Mouse (Mus musculus): ENCODE data around the gene Ptpn14.

Ptpn14 gene

DNA sequence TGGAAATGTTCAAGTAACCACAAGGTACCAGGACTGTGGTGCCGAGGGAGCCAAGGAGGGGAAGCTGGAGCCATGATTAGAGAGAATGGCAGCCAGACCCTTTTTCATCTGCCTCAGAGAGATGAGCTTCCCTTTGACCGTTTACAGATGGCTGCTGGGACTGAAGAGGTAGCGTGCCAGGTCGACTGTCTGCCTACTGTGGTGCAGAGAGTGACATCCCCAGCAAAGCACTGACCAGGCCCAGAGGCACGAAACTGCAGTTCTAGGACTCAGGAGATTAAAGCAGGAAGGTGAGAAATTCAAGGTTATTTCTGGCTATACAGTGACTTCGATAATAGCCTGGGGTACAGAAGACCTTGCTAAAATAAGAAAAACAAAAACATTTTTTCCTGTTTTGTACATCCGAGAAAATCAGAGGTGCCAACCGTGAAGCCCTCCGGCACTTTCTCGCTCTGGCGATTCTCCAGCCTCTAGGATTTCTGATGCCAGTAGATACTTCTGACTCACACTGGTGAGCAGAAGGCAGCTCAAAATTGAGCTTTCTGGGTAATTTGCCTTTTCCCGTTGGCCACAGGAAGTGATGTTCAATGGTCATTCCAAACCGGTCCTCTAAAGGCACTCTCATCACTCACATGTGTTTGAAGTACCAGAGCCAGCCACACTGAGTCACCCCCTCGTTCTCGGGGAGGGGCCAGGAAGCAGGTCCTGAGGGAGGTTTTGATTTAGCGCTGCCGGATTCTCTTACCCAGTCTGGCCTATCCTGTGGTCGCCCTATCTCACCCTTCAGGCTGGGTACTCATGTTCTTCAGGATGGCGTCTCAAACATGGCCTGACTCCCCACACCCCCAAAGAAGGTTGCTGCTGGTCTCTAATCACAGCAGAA lies 11.9 kb upstream of the Ptpn14 start:
- DNase-seq (ENCODE audit: extremely low read depth, insufficient read length, low spot score): peak; percentile 84

DNA sequence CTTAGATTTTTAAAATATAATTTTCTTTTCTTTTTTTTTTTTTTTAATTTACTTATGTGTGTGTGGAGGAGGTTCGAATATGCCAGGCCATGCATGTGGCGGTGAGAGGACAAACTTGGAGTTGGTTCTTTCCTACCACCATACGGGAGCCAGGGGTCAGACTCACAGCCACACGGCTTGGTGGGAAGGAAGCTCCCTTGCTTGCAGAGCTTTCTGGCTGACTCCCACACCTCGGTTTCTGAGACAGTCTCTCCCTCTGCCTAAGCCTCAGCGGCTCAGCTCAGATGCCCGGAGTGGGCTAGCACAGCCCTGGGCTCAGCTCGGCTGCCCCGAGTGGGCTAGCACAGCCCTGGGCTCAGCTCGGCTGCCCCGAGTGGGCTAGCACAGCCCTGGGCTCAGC lies 10.5 kb upstream of the Ptpn14 start:
- no peak for DNase-seq (ENCODE audit: extremely low read depth, insufficient read length, low spot score)

- no peak for DNase-seq (ENCODE audit: extremely low read depth, insufficient read length, low spot score)
These were observed 9.5 kb upstream of the Ptpn14 start for GRCm38 (mm10) chr1:189718600-189718999.

DNA sequence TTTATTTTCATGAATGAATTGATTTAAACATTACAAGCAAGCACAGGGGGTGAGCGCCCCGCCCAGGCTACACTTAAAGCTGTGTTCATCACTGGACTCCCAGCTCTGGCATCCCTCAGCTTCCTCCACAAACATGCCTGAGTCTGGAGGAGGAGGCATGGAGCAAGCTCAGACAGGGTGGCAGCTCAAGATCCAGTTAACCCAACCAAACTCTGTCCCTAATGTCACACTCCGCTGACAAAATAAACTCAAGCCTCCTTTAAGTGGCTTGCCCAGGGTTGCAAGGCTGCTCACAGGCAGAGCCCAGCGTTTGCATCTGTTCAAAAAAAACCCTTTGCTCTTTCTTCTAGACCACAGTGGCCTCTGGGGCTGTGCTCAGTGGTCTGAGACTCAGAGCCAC lies 1.9 kb upstream of the Ptpn14 start:
- no peak for DNase-seq (ENCODE audit: extremely low read depth, insufficient read length, low spot score)

DNA sequence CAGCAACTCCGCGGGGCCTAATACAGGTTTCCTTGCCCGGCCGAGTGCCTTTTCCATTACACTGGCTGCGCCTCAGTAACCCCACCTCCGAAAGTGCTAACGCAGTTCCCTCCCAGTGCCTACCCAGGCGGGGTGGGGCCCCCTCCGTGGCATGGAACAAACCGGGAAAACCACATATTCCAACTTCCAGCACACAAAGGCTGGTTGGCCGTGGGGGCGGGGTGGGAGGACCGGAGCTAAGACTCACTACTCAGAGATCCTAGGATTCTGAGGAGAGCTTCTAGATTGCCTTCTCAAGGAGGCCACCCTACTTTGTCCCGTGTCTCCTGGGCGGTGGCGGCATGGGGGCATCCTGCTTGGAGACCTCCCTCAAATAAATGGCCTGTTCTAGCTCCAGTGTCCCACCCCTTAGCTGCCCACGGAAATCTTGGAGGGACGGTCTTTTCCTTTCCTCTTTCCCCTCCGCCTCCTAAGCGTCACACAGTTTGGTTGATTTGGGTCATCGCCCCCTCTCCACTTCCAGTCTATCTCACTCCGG lies 653 bp upstream of the Ptpn14 start:
- DNase-seq (ENCODE audit: extremely low read depth, insufficient read length, low spot score): peak; percentile 93

DNA sequence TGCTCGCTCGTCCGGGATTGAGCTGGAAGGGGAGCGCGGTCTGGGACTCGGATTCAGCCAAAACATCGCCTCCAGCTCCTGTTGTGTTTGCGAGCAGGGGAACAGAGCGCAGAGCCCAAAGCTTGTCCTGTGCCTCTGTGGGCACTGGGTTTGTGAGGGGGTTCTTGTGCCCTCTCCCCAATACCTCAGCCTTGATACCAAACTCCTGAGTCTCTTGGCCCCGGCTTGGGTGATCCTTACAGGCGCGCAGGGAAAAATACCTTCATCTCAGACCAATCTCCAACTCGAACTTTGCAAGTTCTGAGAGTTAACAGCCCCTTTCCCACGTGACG lies 682 bp downstream of the Ptpn14 start:
- DNase-seq (ENCODE audit: extremely low read depth, insufficient read length, low spot score): no peak

GRCm38 (mm10) chr1:189729141-189729815 lies 1.2 kb downstream of the Ptpn14 start:
- DNase-seq (ENCODE audit: extremely low read depth, insufficient read length, low spot score): peak; percentile 61

DNA sequence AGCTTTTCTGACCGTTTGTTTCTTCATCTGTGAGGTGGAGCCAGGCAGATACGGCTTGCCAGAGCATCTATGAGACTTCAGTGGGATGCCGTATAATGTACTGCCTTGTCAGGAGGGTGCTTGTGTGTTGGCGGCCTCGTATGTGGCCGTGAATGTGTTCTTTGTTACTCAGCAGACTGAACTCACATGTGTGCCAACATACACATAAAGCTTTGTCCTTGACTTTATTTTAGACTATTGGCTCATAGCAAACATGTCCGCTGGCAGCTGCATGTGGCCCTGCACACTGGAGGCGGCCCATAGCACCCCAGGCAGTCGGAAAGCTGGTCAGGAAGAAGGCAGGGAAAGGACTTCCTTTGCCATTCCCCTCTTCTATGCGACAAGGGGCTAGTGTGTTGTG lies 3.6 kb downstream of the Ptpn14 start:
- no peak for DNase-seq (ENCODE audit: extremely low read depth, insufficient read length, low spot score)

- no peak for DNase-seq (ENCODE audit: extremely low read depth, insufficient read length, low spot score)
These were observed 4.1 kb downstream of the Ptpn14 start for GRCm38 (mm10) chr1:189732156-189732555.

GRCm38 (mm10) chr1:189740075-189740474 lies 12.0 kb downstream of the Ptpn14 start:
- DNase-seq (ENCODE audit: extremely low read depth, insufficient read length, low spot score): no peak

DNA sequence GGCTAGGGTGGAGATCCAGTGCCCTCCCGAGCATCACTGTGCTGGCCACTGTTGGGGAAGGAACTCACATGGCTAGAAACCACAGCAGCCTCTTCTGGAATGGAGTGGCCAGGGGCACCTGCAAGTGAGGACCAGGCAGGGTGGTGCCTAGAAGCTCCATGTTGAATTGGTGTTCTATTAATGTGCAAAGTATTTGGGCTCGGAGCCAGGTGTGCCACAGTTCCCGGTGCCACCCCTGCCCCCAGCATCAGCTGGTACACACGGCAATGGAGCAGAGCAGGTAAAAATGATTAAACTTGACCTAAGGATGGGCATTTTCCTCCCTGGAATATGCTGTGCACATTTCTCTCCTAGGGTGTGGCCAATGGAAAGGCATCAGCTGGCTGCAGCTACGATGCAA lies 14.0 kb downstream of the Ptpn14 start:
- DNase-seq (ENCODE audit: extremely low read depth, insufficient read length, low spot score): no peak

- no peak for DNase-seq (ENCODE audit: extremely low read depth, insufficient read length, low spot score)
These were observed 15.1 kb downstream of the Ptpn14 start for GRCm38 (mm10) chr1:189743136-189743535.

DNA sequence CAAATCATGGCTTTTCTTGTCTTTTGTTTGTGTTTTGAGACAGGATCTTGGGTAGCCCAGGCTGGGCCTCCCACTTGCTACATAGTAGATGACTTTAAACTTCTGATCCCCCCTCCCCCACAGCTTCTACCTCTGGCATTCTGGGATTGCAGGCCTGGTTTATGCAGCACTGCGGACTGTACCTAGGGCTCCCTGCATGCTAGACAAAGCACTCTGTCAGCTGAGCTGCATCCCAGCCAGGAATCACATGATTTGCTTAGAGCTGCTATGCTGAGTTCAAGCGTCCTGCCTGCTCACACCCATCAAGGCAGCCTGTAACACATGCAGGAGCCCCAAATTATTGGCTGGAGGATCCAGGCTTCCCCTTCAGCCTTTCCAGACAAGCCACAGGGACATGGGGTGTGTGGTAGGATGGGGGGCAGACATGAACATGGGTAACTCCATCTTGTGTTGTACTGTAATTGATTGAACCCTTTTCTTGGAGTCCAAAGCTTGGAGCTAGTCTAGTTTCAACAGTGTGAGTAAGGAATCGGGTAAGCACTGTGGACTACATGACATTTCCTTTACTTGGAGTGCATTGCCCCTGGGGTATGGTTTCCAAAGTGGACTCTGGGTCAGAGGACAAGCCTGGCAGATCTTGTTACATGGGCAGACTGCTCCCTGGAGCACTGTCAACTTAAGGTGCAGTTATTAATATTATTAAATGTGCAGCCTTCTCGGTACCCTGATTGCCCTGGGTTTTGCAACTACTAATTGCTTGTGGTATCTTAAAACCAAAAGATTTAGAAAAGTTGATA lies 17.0 kb downstream of the Ptpn14 start:
- DNase-seq (ENCODE audit: extremely low read depth, insufficient read length, low spot score): no peak

DNA sequence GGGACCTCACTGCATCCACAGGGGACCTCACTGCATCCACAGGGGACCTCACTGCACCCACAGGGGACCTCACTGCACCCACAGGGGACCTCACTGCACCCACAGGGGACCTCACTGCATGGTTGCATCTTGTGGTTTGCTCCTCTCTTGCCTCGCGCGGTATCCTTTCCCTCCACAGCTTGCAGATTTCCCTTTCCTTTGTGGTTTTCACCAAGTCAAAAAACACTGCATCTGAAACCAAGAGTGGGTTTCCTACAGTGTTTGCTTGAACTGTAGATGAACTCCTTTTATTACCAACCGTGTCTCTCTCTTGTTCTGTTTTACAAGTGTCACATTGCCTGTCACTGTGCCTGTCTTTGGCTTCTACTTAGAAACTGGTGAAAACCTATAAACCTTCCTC lies 18.5 kb downstream of the Ptpn14 start:
- DNase-seq (ENCODE audit: extremely low read depth, insufficient read length, low spot score): no peak

GRCm38 (mm10) chr1:189749789-189750188 lies 21.7 kb downstream of the Ptpn14 start:
- DNase-seq (ENCODE audit: extremely low read depth, insufficient read length, low spot score): no peak

DNA sequence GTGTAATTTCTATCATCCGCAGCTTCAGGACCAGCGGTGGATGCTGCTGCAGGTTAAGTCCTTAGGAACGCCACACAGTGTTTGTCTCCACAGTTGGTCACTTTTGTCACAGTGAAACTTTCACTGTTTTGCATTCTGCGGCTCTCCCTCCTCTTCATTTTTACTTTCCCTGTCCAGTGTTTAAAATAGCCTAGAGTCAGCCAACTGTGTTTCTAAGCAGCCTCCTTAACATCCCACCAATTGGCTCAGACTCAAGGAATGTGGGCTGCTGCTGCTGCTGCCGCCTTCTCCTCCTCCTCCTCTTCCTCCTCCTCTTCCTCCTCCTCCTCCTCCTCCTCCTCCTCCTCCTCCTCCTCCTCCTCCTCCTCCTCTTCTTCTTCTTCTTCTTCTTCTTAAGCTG lies 22.2 kb downstream of the Ptpn14 start:
- no peak for DNase-seq (ENCODE audit: extremely low read depth, insufficient read length, low spot score)

GRCm38 (mm10) chr1:189752245-189752644 lies 24.2 kb downstream of the Ptpn14 start:
- DNase-seq (ENCODE audit: extremely low read depth, insufficient read length, low spot score): no peak

DNA sequence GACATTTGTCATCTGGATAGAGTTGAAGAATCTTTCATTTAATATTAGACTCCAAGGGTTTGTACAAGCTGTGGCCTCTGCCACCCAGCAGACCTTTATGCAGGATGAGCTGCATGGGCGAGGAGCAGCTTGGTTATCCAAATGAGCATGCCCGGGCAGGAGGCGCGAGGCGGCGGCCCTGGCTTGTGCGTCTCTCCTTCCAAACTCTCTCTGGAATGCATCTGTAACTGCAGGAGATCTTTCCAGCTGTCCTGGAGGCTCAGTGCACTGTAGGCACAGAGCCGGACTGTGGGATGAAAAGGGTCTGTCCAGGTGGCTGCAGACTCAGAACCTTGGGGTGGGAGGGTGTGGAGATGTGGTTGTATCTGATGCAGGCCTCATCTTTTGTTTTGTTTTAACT lies 27.0 kb downstream of the Ptpn14 start:
- no peak for DNase-seq (ENCODE audit: extremely low read depth, insufficient read length, low spot score)

DNA sequence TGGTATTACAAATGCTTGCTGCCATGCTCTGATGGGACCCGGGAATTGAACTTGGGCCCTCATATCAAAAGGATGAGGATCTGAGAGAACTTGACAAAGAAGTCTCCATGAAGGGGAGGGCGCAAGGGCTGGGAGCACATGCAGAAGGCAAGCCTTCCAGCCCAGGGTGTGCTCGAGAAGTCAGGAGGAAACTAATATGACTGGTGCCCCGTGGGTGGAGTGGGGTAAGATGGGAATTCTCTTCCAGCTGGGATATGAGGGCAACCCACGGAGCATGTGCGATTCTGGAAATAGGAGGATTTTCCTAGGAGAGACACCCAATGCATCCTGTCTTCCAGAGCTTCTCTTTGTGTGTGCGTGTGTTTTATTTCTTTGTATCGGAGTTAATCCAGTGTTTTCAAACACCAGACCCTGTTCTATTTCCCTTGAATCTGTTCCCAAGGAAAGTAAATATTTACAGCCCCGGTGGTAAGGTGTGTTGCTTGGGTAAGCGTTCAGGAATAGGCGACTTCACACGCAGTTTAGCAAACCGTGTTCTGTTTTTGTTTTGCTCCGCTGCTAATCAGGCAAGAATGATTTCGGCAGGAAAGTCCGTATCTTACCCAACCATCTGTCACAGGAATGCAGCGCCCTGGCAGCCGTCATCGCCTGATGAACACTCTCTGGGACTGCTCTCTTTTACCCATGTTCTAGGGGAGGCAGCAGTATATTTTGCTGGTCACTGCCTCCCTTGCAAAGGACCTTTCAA lies 28.4 kb downstream of the Ptpn14 start:
- no peak for DNase-seq (ENCODE audit: extremely low read depth, insufficient read length, low spot score)

DNA sequence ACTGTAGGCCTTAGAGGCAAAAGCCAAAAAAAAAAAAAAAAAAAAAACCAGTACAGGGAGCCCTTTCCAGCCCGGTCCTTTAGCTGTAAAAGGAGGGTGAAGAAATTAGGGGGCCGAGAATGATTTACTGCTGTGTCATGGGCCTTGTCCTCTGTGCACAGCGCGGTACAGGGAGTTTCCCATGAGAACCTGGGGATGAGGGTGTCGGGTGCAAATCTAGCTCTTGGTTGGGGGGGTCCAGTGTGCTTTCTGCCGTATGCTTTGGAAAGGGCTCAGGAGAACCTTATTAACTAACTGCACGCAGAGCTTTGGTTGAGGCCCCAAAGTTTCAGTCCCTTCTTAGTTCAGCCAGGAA lies 29.0 kb downstream of the Ptpn14 start:
- DNase-seq (ENCODE audit: extremely low read depth, insufficient read length, low spot score): no peak

- no peak for DNase-seq (ENCODE audit: extremely low read depth, insufficient read length, low spot score)
These were observed 33.5 kb downstream of the Ptpn14 start for GRCm38 (mm10) chr1:189761581-189762021.
